Mouse (Mus musculus): ENCODE results near the gene E2f2. TPM values are rescaled to one million over a fixed set of nuclear protein-coding genes. Genes with fewer than 3 reads are reported as not detected.

The E2f2 gene
- polyA plus RNA-seq, 1 experiment from 2014 or later: 85.3 TPM

- peak within 1 kb of the TSS; percentile 95 for H3K4me2 ChIP-seq
- peak within 1 kb of the TSS; percentile 33 for H3K27ac ChIP-seq (replicated peaks)
- ATAC-seq (ENCODE audit: insufficient read depth): peak; percentile 87
- no peaks in the 10 kb centered on the region for H3K9me3 ChIP-seq (replicated peaks)
- peak within 1 kb of the TSS; percentile 65 for H3K9ac ChIP-seq
- peaks cover 30% of the 10 kb centered on the region for H3K4me1 ChIP-seq (replicated peaks)
- peak within 1 kb of the TSS; percentile 62 for H3K4me3 ChIP-seq (replicated peaks)
- H3K36me3 ChIP-seq (replicated peaks): no peaks in the 10 kb centered on the region
- WGBS (ENCODE audit: insufficient replicate concordance): under 1% methylated on average over 54 of the region's 54 CpGs
- H3K27me3 ChIP-seq: peaks cover 92% of the 10 kb centered on the region
These were observed 34.1 kb downstream of the E2f2 start, which contains the start of gene Asap3 for GRCm38 (mm10) chr4:136206033-136206893. Asap3 (plus strand) TSS chr4:136206365.

GRCm38 (mm10) chr4:136206943-136207342, 34.7 kb downstream of the E2f2 start:
- H3K4me3 ChIP-seq (replicated peaks): peak overlapping the region; percentile 62
- ATAC-seq (ENCODE audit: insufficient read depth): no peak
- H3K4me1 ChIP-seq (replicated peaks): peaks cover 30% of the 10 kb centered on the region
- H3K27me3 ChIP-seq: peaks cover 88% of the 10 kb centered on the region
- 15% methylated on average over 6 of the region's 6 CpGs for WGBS (ENCODE audit: insufficient replicate concordance)
- H3K9ac ChIP-seq: peak overlapping the region; percentile 65; the same call in 1 of the 2 replicates
- no peaks in the 10 kb centered on the region for H3K36me3 ChIP-seq (replicated peaks)
- no peak overlapping the region for H3K27ac ChIP-seq (replicated peaks)
- H3K4me2 ChIP-seq: peak overlapping the region; percentile 95
- no peaks in the 10 kb centered on the region for H3K9me3 ChIP-seq (replicated peaks)

GRCm38 (mm10) chr4:136210931-136211330, 38.7 kb downstream of the E2f2 start:
- 51% methylated on average over 9 of the region's 9 CpGs for WGBS (ENCODE audit: insufficient replicate concordance)
- no peak overlapping the region for H3K4me3 ChIP-seq (replicated peaks)
- no peak overlapping the region for H3K9ac ChIP-seq
- no peaks in the 10 kb centered on the region for H3K9me3 ChIP-seq (replicated peaks)
- H3K36me3 ChIP-seq (replicated peaks): no peaks in the 10 kb centered on the region
- peaks cover 52% of the 10 kb centered on the region for H3K27me3 ChIP-seq
- H3K4me1 ChIP-seq (replicated peaks): peaks cover 25% of the 10 kb centered on the region
- H3K4me2 ChIP-seq: no peak overlapping the region
- no peak overlapping the region for H3K27ac ChIP-seq (replicated peaks)
- ATAC-seq (ENCODE audit: insufficient read depth): no peak

- Histone ChIP-seq H3K4me1 (replicated peaks) (peaks cover 17% of the 10 kb centered on the region), H3K27me3 (peaks cover 51% of the 10 kb centered on the region), H3K9me3 (replicated peaks) (no peaks in the 10 kb centered on the region), H3K36me3 (replicated peaks) (no peaks in the 10 kb centered on the region), H3K9ac (no peak overlapping the region), H3K4me2 (no peak overlapping the region), H3K27ac (replicated peaks) (peak overlapping the region; percentile 60; the same call in 1 of the 2 replicates), H3K4me3 (replicated peaks) (no peak overlapping the region)
- ATAC-seq (ENCODE audit: insufficient read depth): peak; percentile 19; the same call in 1 of the 2 replicates
- 55% methylated on average over 7 of the region's 7 CpGs for WGBS (ENCODE audit: insufficient replicate concordance)
These were observed 41.4 kb downstream of the E2f2 start for GRCm38 (mm10) chr4:136213629-136214028.

- Histone ChIP-seq H3K4me2 (peak overlapping the region; percentile 13; the same call in 1 of the 2 replicates), H3K9ac (no peak overlapping the region), H3K27me3 (peaks cover 51% of the 10 kb centered on the region), H3K36me3 (replicated peaks) (no peaks in the 10 kb centered on the region), H3K4me3 (replicated peaks) (no peak overlapping the region), H3K9me3 (replicated peaks) (no peaks in the 10 kb centered on the region), H3K27ac (replicated peaks) (peak overlapping the region; percentile 60), H3K4me1 (replicated peaks) (peaks cover 14% of the 10 kb centered on the region; the same call in 1 of the 2 replicates)
- 62% methylated on average over 8 of the region's 8 CpGs for WGBS (ENCODE audit: insufficient replicate concordance)
- ATAC-seq (ENCODE audit: insufficient read depth): peak; percentile 80
These were observed 42.6 kb downstream of the E2f2 start for GRCm38 (mm10) chr4:136214828-136215227.

GRCm38 (mm10) chr4:136215576-136215975, 43.4 kb downstream of the E2f2 start:
- H3K36me3 ChIP-seq (replicated peaks): no peaks in the 10 kb centered on the region
- WGBS (ENCODE audit: insufficient replicate concordance): 70% methylated on average over 8 of the region's 8 CpGs
- peak overlapping the region; percentile 65 for H3K27ac ChIP-seq (replicated peaks)
- no peaks in the 10 kb centered on the region for H3K9me3 ChIP-seq (replicated peaks)
- H3K9ac ChIP-seq: no peak overlapping the region
- no peak overlapping the region for H3K4me3 ChIP-seq (replicated peaks)
- peaks cover 14% of the 10 kb centered on the region; the same call in 1 of the 2 replicates for H3K4me1 ChIP-seq (replicated peaks)
- no peak for ATAC-seq (ENCODE audit: insufficient read depth)
- peaks cover 51% of the 10 kb centered on the region for H3K27me3 ChIP-seq
- H3K4me2 ChIP-seq: peak overlapping the region; percentile 13

GRCm38 (mm10) chr4:136217063-136217462, 44.9 kb downstream of the E2f2 start:
- no peak for ATAC-seq (ENCODE audit: insufficient read depth)
- H3K4me2 ChIP-seq: no peak overlapping the region
- no peak overlapping the region for H3K4me3 ChIP-seq (replicated peaks)
- H3K36me3 ChIP-seq (replicated peaks): no peaks in the 10 kb centered on the region
- peaks cover 58% of the 10 kb centered on the region for H3K27me3 ChIP-seq
- 0 out of 2 replicates have a peak overlapping the region, but pooled peaks have one; percentile 19 for H3K27ac ChIP-seq (replicated peaks)
- no peaks in the 10 kb centered on the region for H3K9me3 ChIP-seq (replicated peaks)
- no peak overlapping the region for H3K9ac ChIP-seq
- 44% methylated on average over 10 of the region's 10 CpGs for WGBS (ENCODE audit: insufficient replicate concordance)
- H3K4me1 ChIP-seq (replicated peaks): peaks cover 14% of the 10 kb centered on the region; the same call in 1 of the 2 replicates

GRCm38 (mm10) chr4:136218595-136219214, 46.5 kb downstream of the E2f2 start:
- Histone ChIP-seq H3K4me2 (peak overlapping the region; percentile 0; the same call in 1 of the 2 replicates), H3K9ac (no peak overlapping the region), H3K27me3 (peaks cover 59% of the 10 kb centered on the region), H3K27ac (replicated peaks) (no peak overlapping the region), H3K9me3 (replicated peaks) (no peaks in the 10 kb centered on the region), H3K4me3 (replicated peaks) (no peak overlapping the region), H3K36me3 (replicated peaks) (no peaks in the 10 kb centered on the region), H3K4me1 (replicated peaks) (0 out of 2 replicates have a peak, but pooled peaks cover 12% of the 10 kb centered on the region)
- 22% methylated on average over 18 of the region's 18 CpGs for WGBS (ENCODE audit: insufficient replicate concordance)
- ATAC-seq (ENCODE audit: insufficient read depth): no peak

GRCm38 (mm10) chr4:136220133-136220775, 48.1 kb downstream of the E2f2 start:
- Histone ChIP-seq H3K27ac (replicated peaks) (no peak overlapping the region), H3K9me3 (replicated peaks) (no peaks in the 10 kb centered on the region), H3K27me3 (peaks cover 60% of the 10 kb centered on the region), H3K36me3 (replicated peaks) (no peaks in the 10 kb centered on the region), H3K4me2 (no peak overlapping the region), H3K9ac (no peak overlapping the region), H3K4me3 (replicated peaks) (no peak overlapping the region), H3K4me1 (replicated peaks) (0 out of 2 replicates have a peak, but pooled peaks cover 12% of the 10 kb centered on the region)
- 8% methylated on average over 17 of the region's 17 CpGs for WGBS (ENCODE audit: insufficient replicate concordance)
- ATAC-seq (ENCODE audit: insufficient read depth): no peak

GRCm38 (mm10) chr4:136223549-136224239, 51.5 kb downstream of the E2f2 start:
- 52% methylated on average over 13 of the region's 13 CpGs for WGBS (ENCODE audit: insufficient replicate concordance)
- H3K27ac ChIP-seq (replicated peaks): no peak overlapping the region
- no peaks in the 10 kb centered on the region for H3K4me1 ChIP-seq (replicated peaks)
- peaks cover 35% of the 10 kb centered on the region for H3K27me3 ChIP-seq
- H3K4me3 ChIP-seq (replicated peaks): no peak overlapping the region
- ATAC-seq (ENCODE audit: insufficient read depth): no peak
- no peak overlapping the region for H3K4me2 ChIP-seq
- H3K9me3 ChIP-seq (replicated peaks): no peaks in the 10 kb centered on the region
- H3K36me3 ChIP-seq (replicated peaks): no peaks in the 10 kb centered on the region
- no peak overlapping the region for H3K9ac ChIP-seq
